Mouse (Mus musculus): ENCODE data around the gene Tcf21.

- no peak for TF ChIP-seq POLR2A (IDR thresholded peaks at IDR 0.05; ENCODE audit: insufficient read depth, low read depth, low read length)
- TF ChIP-seq CTCF (IDR thresholded peaks at IDR 0.05; ENCODE audit: insufficient read depth, low read depth, low read length): no peak
Measured at GRCm38 (mm10) chr10:22811921-22812320, 8.1 kb downstream of the Tcf21 start.
